Mouse (Mus musculus) common myeloid progenitor, adult 5-6 weeks (primary cell): ENCODE data around the gene Aldh1a3. TPM values are rescaled to one million over a fixed set of nuclear protein-coding genes. Genes with fewer than 3 reads are reported as not detected.

Experiments used
- ATAC-seq: replicated peaks from 2 replicates; pipeline ENCODE4 v1.8.0; 2016; ENCODE audit warnings: low read depth, mild to moderate bottlenecking, moderate TSS enrichment, inconsistent platforms; ENCODE audit not compliant: poor library complexity, severe bottlenecking
- total RNA-seq: library from RNA; stranded (forward); fragments of 200-1000, 187-1606 nt; gene quantifications from 2 replicates; pipeline ENCODE4 v1.2.3, GENCODE M21; 2017

Gene Aldh1a3
- total RNA-seq, 1 experiment from 2014 or later, result 0.46 TPM

DNA sequence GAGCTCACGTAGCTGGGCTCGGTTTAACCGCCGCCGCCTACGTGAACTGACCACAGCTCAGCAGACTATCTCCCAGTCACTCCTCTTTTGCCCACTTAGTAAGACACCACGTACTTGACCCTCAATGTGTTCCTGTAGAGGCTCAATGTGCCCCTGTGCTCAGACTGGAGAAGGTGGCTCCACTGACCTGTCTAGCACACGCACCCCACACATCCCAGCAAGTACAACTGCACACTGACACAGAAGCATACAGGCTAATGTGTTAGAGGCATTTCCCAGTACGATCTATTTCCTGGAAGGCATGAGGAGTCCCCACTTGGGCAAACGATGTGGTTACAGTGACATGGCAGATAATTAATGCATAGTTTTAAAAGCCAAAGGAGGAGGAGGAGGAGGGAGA lies 50.8 kb downstream of the Aldh1a3 start:
- peak; percentile 48; the same call in 1 of the 2 replicates for ATAC-seq

DNA sequence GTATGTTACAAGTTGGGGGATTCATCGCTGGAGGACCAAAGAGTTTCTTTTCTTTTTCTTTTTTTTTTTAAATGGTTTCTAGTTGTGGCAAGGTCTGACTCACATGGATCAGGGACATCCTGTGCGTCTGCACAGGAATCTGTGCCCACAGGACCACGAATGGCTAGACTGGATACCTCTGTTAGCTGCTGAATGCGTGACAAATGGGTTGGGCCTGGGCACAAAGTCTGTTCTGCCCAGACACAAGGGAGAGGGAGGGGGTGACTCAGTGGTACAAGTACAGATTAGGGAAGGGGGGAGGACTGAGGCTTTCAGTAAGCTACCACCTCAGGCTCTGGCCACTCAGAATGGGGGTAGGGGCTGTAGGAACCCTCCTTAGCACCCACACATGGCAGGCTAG lies 51.6 kb downstream of the Aldh1a3 start:
- no peak for ATAC-seq

GRCm38 (mm10) chr7:66373391-66373790 lies 53.9 kb downstream of the Aldh1a3 start:
- no peak for ATAC-seq

DNA sequence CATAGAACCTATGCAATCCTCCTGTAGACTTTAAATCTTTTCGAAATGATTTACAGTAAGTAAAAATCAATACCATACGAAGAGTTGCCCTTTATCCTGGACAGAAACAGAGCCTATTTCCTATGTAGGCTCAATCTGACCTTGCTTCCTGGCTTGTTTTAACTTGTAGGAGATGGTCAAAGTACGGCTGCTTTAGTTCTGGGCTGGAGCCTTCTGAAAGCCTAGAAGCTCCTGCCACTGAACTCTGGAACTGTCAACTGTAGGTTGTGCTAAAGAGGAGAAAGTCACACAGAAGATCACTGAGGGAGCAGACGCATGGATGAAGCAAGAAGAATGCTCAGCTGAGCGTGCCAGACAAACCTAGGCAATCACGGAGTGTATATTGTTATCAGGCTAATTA lies 56.3 kb downstream of the Aldh1a3 start:
- ATAC-seq, result no peak

DNA sequence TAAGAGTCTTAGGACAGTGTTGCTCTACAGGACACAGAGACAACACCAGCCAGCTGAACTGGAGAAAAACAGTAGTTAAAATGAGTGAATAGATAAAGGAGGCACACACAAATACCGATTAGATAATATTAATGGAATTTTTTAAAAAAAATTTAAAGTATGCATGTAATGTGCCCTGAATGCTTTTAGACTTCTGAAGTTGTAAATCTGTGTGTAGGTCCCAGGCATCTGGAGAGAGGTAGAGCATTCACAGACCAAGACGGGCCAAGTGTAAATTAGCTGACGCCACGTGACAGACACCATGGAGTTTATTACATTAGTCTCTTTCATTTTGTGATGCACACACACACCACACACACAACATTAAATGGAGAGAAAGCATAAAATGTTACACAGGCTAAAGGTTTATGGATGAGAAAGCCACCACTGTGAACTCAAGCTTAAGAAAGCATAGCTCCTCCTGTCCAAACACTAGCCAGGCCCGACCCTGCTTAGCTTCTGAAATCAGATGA lies 57.3 kb downstream of the Aldh1a3 start:
- no peak for ATAC-seq

- ATAC-seq, result no peak
Observed at GRCm38 (mm10) chr7:66369071-66369933, 58.0 kb downstream of the Aldh1a3 start.

DNA sequence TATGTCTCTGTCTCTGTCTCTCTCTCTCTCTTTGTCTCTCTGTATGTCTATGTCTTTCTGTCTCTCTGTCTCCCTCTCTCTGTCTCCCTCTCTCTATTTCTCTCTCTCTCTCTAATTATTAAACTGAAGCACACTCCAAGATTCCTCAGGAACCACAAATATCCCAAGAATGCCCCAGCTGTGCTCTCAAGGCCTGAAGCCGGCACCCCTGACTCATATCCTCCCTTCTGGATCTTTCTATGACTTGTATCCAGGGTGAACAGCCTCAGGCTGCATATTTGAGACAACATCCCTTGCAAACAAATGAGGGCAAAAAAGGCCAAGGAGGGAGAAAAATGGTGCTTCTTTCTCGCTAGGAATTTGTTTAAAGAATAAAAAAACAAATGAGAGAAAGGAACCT lies 61.4 kb downstream of the Aldh1a3 start, which contains the start of gene Gm10974:
Gene Gm10974, plus strand, starts transcription at position 2 of the 400 bp plus-strand sequence.
- ATAC-seq, result no peak

DNA sequence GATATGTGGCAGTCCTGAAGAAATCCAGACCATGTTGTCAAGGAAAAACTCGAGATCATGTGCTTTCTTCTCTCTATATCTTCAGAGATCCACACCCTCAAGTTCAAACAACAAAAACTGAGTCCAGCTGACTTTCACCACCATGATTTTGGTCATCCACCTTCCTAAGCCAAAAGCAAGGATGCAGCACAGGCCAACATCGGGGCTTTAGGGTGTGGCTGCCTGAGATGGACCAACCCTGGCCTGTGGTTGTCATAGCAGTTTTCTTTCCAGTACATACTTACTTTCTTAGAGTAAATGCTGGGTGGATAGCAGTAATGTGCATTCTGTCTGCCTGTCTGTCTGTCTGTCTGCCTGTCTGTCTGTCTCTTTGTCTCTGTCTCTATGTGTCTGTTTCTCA lies 61.9 kb downstream of the Aldh1a3 start:
- ATAC-seq, result no peak

GRCm38 (mm10) chr7:66364491-66364890 lies 62.8 kb downstream of the Aldh1a3 start:
- no peak for ATAC-seq

GRCm38 (mm10) chr7:66359044-66359443 lies 68.3 kb downstream of the Aldh1a3 start:
- ATAC-seq, result no peak

DNA sequence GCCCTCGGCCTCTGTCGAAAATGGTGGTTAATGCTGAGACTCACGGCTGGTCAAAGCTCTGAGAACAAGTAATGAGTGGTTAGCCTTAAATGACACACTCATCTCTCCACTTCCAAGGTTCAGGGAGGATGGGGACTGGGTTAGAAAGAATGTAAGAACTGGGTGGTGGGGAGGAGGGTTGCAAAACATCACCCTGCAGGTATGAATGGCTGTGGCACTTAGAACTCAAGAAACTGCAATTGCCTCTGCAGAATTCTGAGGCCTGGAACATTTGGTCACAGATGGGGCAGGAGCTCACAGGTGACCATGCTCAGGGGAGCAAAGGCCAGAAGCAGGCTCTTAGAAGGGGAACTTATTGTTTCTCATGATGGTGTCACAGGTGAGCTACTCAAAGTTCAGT lies 68.9 kb downstream of the Aldh1a3 start:
- no peak for ATAC-seq

DNA sequence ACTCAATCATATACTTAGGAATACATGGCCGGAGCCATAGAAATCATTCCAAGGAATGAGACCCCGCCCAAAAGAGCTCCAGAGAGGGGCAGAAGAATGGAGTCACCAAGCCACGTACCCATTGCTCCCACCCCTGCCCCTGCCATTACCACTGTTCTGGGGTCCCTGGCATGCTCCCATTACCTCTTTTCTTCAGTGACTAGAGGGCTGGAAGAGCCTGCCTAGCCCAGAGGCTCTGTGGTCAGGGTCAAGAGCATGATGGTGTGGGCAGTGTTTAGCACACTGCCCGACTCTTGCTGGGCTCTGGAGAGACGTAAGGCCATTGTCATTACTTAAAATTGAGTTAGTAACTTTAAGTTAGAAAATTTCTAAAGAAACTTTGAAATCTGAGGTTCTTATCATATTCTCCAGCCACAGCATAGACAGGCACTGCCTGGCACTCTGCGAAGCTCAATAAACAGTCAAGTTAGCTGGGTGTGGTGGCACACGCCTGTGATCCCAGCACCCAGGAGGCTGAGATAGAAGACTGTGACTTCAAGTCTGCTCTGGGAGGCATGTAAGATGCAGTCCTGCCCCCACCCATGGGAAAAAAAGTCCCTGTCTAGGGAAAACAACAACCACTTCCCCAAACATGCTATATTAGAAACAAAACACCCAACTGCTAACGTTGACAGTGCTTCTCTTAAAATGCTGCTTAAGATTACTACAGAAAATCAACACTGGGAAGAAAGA lies 71.4 kb downstream of the Aldh1a3 start:
- peak; percentile 69 for ATAC-seq

GRCm38 (mm10) chr7:66354911-66355310 lies 72.4 kb downstream of the Aldh1a3 start:
- ATAC-seq, result no peak

- ATAC-seq, result no peak
Observed at GRCm38 (mm10) chr7:66351074-66351473, 76.2 kb downstream of the Aldh1a3 start.

- ATAC-seq, result no peak
Observed at GRCm38 (mm10) chr7:66349670-66350069, 77.6 kb downstream of the Aldh1a3 start.

DNA sequence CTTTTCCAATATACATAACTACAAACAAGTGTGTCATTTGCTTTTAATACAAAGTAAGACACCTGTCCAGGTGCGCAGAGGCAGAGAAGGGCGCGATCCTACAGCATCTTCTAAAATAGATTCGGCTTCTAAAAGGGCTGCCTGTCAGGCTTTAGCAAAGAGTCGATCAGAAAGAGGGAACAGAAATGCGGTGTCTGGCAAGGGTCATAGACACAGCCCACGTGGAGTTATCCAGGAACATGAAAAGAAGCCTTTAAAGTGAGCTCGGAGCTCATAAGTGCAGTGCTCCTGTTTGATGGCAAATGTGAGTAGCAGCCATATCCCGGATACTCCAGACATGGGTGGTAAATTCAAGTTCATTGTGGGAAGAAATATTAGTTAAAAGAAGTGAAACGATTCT lies 78.7 kb downstream of the Aldh1a3 start:
- no peak for ATAC-seq

DNA sequence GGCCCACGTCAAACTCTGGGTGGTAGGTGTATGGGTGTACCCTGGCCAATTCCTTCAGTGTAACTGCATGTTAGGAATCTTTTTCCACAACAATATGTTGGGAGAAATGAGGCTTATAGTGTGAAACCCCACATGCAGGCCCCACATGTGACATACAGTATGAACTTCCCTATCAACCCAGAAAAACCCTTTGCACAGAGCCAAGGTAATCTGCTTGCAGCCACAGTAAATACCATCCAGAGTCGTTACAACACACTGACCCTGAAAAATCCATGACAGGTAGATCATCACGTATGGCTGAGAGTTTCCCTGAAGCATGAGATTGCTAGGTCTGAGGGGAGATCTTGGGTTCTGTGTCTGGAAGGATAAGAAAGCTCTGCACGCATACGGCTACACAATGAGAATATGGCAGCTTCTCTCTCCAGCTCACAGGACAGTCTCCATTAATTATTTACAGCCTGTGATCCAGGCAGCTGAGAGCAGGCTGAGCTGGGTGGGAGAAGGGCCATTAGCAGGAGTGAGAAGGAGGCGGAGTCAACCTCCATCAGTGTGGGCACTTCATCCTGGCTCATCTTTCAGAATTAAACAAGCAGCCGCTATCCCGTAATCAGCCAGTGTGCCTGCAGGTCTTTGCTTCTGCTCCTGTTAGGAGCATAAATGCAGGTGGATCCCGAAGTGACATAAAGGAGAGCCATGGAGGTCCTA lies 80.2 kb downstream of the Aldh1a3 start:
- no peak for ATAC-seq

DNA sequence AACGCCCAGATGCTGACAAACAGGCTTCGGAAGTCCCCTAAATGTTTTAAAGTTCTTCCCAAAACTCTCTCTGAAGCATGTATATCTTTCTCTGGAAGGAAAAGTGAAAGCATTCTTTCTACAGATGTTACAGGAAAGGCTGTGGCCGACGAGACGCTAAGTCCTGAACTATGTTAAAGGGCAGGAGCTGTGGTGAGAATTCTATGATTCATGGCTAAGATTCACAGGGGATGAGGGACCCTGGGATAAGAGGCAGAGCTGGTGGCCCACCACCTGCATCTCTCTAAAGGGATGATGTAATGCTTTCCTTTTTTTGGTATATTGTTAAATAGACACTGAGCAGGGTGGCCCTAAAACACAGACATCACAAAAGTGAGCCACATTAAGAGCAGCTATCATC lies 84.0 kb downstream of the Aldh1a3 start:
- ATAC-seq, result no peak

GRCm38 (mm10) chr7:66342831-66343230 lies 84.5 kb downstream of the Aldh1a3 start:
- no peak for ATAC-seq

GRCm38 (mm10) chr7:66342323-66342722 lies 85.0 kb downstream of the Aldh1a3 start:
- peak; percentile 62; the same call in 1 of the 2 replicates for ATAC-seq
